Mouse (Mus musculus) myocyte (in vitro differentiated cells): ENCODE data around the gene Gsk3a. TPM values are rescaled to one million over a fixed set of nuclear protein-coding genes. Genes with fewer than 3 reads are reported as not detected.

Experiments
- H3K27me3 ChIP-seq: one replicate; pipeline ENCODE4 v1.6.1; 2011; ENCODE audit not compliant: control insufficient read depth, insufficient read depth, insufficient read length
- H3K36me3 ChIP-seq: one replicate; pipeline ENCODE4 v1.6.1; 2011; ENCODE audit not compliant: control insufficient read depth, insufficient read depth
- H3K4me2 ChIP-seq: one replicate; pipeline ENCODE4 v1.6.1; 2011; ENCODE audit warnings: low read depth, control low read depth
- H3K4me3 ChIP-seq: one replicate; pipeline ENCODE4 v1.5.1; 2011; ENCODE audit warnings: mild to moderate bottlenecking, control low read depth, moderate library complexity
- H3K79me2 ChIP-seq: one replicate; pipeline ENCODE4 v1.6.1; 2011; ENCODE audit not compliant: control insufficient read depth, insufficient read depth
- H3ac ChIP-seq: one replicate; pipeline ENCODE4 v1.6.1; 2011; ENCODE audit not compliant: control insufficient read depth, insufficient read length
- CEBPB ChIP-seq: IDR thresholded peaks from 2 replicates; pipeline ENCODE4 v1.6.1; 2011; ENCODE audit warnings: mild to moderate bottlenecking, moderate library complexity; ENCODE audit not compliant: poor library complexity, insufficient read depth, severe bottlenecking
- E2F4 ChIP-seq: IDR thresholded peaks from one replicate; pipeline ENCODE4 v1.6.1; 2011; ENCODE audit warnings: mild to moderate bottlenecking, control low read depth, moderate library complexity; ENCODE audit not compliant: insufficient read depth
- MAX ChIP-seq: IDR thresholded peaks from one replicate; pipeline ENCODE4 v1.6.1; 2011; ENCODE audit warnings: low read depth, mild to moderate bottlenecking, control low read depth
- MYOD1 ChIP-seq, 3 experiments: IDR thresholded peaks; one replicate each; pipeline ENCODE4 v1.6.1; 2011; ENCODE audit warnings: control low read depth in 2 of 3, low read depth in 2 of 3, mild to moderate bottlenecking in 2 of 3, moderate library complexity in 1 of 3; ENCODE audit not compliant: insufficient read length in 2 of 3, control insufficient read depth in 1 of 3
- MYOG ChIP-seq, 3 experiments: IDR thresholded peaks; one replicate each; pipeline ENCODE4 v1.6.1; 2011; ENCODE audit warnings: control low read depth in 2 of 3, low read depth in 2 of 3, mild to moderate bottlenecking in 2 of 3; ENCODE audit not compliant: insufficient read length in 2 of 3, control insufficient read depth in 1 of 3, insufficient read depth in 1 of 3
- POLR2A ChIP-seq: IDR thresholded peaks from one replicate; pipeline ENCODE4 v1.6.1; 2011; ENCODE audit warnings: low read depth, mild to moderate bottlenecking, control low read depth, moderate library complexity; ENCODE audit not compliant: insufficient read length
- POLR2AphosphoS2 ChIP-seq: IDR thresholded peaks from one replicate; pipeline ENCODE4 v1.6.1; 2011; ENCODE audit warnings: low read depth, control low read depth; ENCODE audit not compliant: insufficient read length
- REST ChIP-seq: IDR thresholded peaks from one replicate; pipeline ENCODE4 v1.6.1; 2011; ENCODE audit warnings: mild to moderate bottlenecking, control low read depth, moderate library complexity; ENCODE audit not compliant: insufficient read depth, insufficient read length
- SRF ChIP-seq: IDR thresholded peaks from one replicate; pipeline ENCODE4 v1.6.1; 2011; ENCODE audit warnings: low read depth; ENCODE audit not compliant: control insufficient read depth, insufficient read length
- TCF12 ChIP-seq: IDR thresholded peaks from one replicate; pipeline ENCODE4 v1.6.1; 2011; ENCODE audit warnings: mild to moderate bottlenecking, control low read depth; ENCODE audit not compliant: poor library complexity, insufficient read depth, severe bottlenecking
- TCF3 ChIP-seq: IDR thresholded peaks from one replicate; pipeline ENCODE4 v1.6.1; 2011; ENCODE audit warnings: low read depth, control low read depth; ENCODE audit not compliant: insufficient read length
- USF1 ChIP-seq: IDR thresholded peaks from one replicate; pipeline ENCODE4 v1.6.1; 2011; ENCODE audit warnings: low read depth, mild to moderate bottlenecking, control low read depth, moderate library complexity
- polyA plus RNA-seq: library from polyadenylated mRNA; unstranded; fragments of >200 nt; fragmentation: generic; extraction: Trizol; gene quantifications from one replicate; pipeline ENCODE4 v1.2.1, GENCODE M21; 2012; ENCODE audit warnings: missing spikeins

The Gsk3a gene
- polyA plus RNA-seq, 1 experiment = 69.4 TPM

- Histone ChIP-seq H3K27me3 (no peaks in the 10 kb centered on the region), H3K4me2 (peak overlapping the region; percentile 93), H3K79me2 (peaks cover 37% of the 10 kb centered on the region), H3K36me3 (peaks cover 3% of the 10 kb centered on the region), H3ac (peak overlapping the region; percentile 84), H3K4me3 (peak overlapping the region; percentile 40)
- TF ChIP-seq POLR2AphosphoS2 = peak; percentile 77
- peak; percentile 41 for TF ChIP-seq POLR2A
- TF ChIP-seq REST = no peak
- TF ChIP-seq CEBPB = peak; percentile 71; the same call in 1 of the 2 replicates
Observed at GRCm38 (mm10) chr7:25238015-25238706, 510 bp upstream of the Gsk3a start.

GRCm38 (mm10) chr7:25235526-25235925, 2.1 kb downstream of the Gsk3a start:
- Histone ChIP-seq H3K4me2 (peak overlapping the region; percentile 76), H3K36me3 (peaks cover 10% of the 10 kb centered on the region), H3ac (no peak overlapping the region), H3K79me2 (peaks cover 32% of the 10 kb centered on the region), H3K4me3 (no peak overlapping the region), H3K27me3 (no peaks in the 10 kb centered on the region)
- TF ChIP-seq MYOD1 (IDR thresholded peaks at IDR 0.05; ENCODE audit: control insufficient read depth in 1 of 3, insufficient read length in 2 of 3, low read depth in 2 of 3) (no peak), POLR2AphosphoS2 (peak; percentile 7)

GRCm38 (mm10) chr7:25233061-25233460, 4.6 kb downstream of the Gsk3a start:
- Histone ChIP-seq H3ac (no peak overlapping the region), H3K4me2 (no peak overlapping the region), H3K36me3 (peaks cover 15% of the 10 kb centered on the region), H3K79me2 (peaks cover 32% of the 10 kb centered on the region), H3K4me3 (no peak overlapping the region), H3K27me3 (no peaks in the 10 kb centered on the region)
- TF ChIP-seq TCF12 (no peak), MAX (no peak), MYOD1 (IDR thresholded peaks at IDR 0.05; ENCODE audit: control insufficient read depth in 1 of 3, insufficient read length in 2 of 3, low read depth in 2 of 3) (no peak), REST (no peak), MYOG (IDR thresholded peaks at IDR 0.05; ENCODE audit: control insufficient read depth in 1 of 3, insufficient read depth in 1 of 3, insufficient read length in 2 of 3, low read depth in 2 of 3) (no peak), CEBPB (no peak), SRF (no peak), E2F4 (no peak), TCF3 (no peak), USF1 (no peak)

- H3K36me3 ChIP-seq = peaks cover 15% of the 10 kb centered on the region
- H3K27me3 ChIP-seq = no peaks in the 10 kb centered on the region
- no peak overlapping the region for H3ac ChIP-seq
- TF ChIP-seq SRF = no peak
- TF ChIP-seq POLR2AphosphoS2 = no peak
- H3K79me2 ChIP-seq = peaks cover 35% of the 10 kb centered on the region
- no peak overlapping the region for H3K4me2 ChIP-seq
- H3K4me3 ChIP-seq = no peak overlapping the region
Observed at GRCm38 (mm10) chr7:25232101-25232648, 5.5 kb downstream of the Gsk3a start.

GRCm38 (mm10) chr7:25230690-25231285, 6.9 kb downstream of the Gsk3a start:
- H3K79me2 ChIP-seq = peaks cover 21% of the 10 kb centered on the region
- TF ChIP-seq USF1 (no peak), TCF12 (no peak), MAX (no peak), REST (no peak), MYOD1 (IDR thresholded peaks at IDR 0.05; ENCODE audit: control insufficient read depth in 1 of 3, insufficient read length in 2 of 3, low read depth in 2 of 3) (no peak), MYOG (IDR thresholded peaks at IDR 0.05; ENCODE audit: control insufficient read depth in 1 of 3, insufficient read depth in 1 of 3, insufficient read length in 2 of 3, low read depth in 2 of 3) (no peak), TCF3 (no peak), E2F4 (no peak), SRF (no peak), CEBPB (no peak), POLR2A (peak; percentile 17), POLR2AphosphoS2 (peak; percentile 70)
- H3K4me2 ChIP-seq = no peak overlapping the region
- no peak overlapping the region for H3K4me3 ChIP-seq
- H3K27me3 ChIP-seq = no peaks in the 10 kb centered on the region
- no peak overlapping the region for H3ac ChIP-seq
- H3K36me3 ChIP-seq = peaks cover 18% of the 10 kb centered on the region
